Mouse (Mus musculus) brain, embryonic 14.5 days (tissue): ENCODE measurements around the gene Pgap2.

Experiments
- CTCF ChIP-seq: fragments of 200-500 bp; IDR thresholded peaks from 2 replicates; pipeline ENCODE4 v1.5.1; 2012; ENCODE audit warnings: inconsistent platforms, mild to moderate bottlenecking, moderate library complexity, borderline replicate concordance; ENCODE audit not compliant: insufficient read depth, insufficient read length; ENCODE audit errors: extremely low read depth
- POLR2A ChIP-seq: fragments of 200-500 bp; IDR thresholded peaks from 2 replicates; pipeline ENCODE4 v1.6.1; 2012; ENCODE audit warnings: mild to moderate bottlenecking, inconsistent platforms, borderline replicate concordance; ENCODE audit not compliant: poor library complexity, insufficient read depth, insufficient read length, severe bottlenecking; ENCODE audit errors: extremely low read depth

DNA sequence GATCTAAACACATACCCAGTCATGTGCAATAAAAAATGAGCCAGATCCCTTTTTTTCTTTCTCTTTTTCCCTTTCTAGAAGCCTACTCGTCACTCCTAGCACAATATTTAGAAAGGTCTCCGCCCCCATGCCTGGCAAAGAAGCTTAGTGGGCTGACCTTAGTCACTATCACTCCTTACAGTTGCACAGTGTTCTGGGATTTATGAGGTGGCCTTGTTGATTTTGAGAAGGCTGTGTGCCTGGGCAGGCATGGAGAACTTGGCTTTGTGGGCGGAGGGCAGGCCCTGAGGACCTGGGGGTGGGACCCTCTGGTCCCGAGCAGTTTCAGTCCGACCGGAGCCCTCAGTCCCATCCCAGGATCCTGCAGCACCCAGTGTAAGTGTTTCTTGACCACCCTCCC lies 19.8 kb downstream of the Pgap2 start:
- no peak for TF ChIP-seq CTCF
- no peak for TF ChIP-seq POLR2A
